Mouse (Mus musculus): ENCODE measurements at regions not wholly inside any gene's neighbourhood (a gene's known extent, or its start where the extent isn't known, plus 50 kb on each side); places are given as distances from the start of the nearest gene placed in this dataset.

DNA sequence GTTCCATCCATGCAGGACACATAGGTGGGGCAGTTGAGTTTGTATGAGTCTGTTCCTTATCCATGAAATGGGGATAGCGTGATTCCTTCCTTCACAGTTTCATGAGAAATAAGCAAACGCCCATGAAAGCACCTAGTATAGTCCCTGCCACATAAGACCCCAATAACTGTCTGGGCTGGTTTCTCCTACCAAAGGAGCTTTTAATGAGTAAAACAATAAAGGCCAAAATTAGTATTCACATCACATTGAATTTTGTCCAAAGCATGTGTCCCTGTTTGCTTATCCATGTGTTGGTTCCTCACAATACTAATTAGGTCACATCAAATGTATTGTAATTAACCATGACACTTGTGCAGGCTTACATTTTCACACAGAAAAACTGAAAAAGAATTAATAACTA lies 221.3 kb downstream of the Prdm13 start:
- WGBS: 70% methylated on average over 2 of the region's 2 CpGs
- no peaks in the 10 kb centered on the region for H3K79me2 ChIP-seq (replicated peaks; ENCODE audit: control insufficient read depth, insufficient read depth, low read length)
- H3K4me3 ChIP-seq: no peak overlapping the region
- H3K27ac ChIP-seq: no peak overlapping the region
- TF ChIP-seq CTCF (IDR thresholded peaks at IDR 0.05): no peak
- no peak for TF ChIP-seq POLR2A (IDR thresholded peaks at IDR 0.05; ENCODE audit: insufficient read depth, low read depth, low read length)
- TF ChIP-seq EP300 (IDR thresholded peaks at IDR 0.05; ENCODE audit: insufficient read depth, low read depth, low read length): no peak
- H3K27me3 ChIP-seq (ENCODE audit: control insufficient read depth, insufficient read depth, low read length): no peaks in the 10 kb centered on the region
- H3K36me3 ChIP-seq (ENCODE audit: control insufficient read depth, insufficient read depth, low read length): no peaks in the 10 kb centered on the region
- no peak for DNase-seq
- no peaks in the 10 kb centered on the region for H3K4me1 ChIP-seq (ENCODE audit: control insufficient read depth, insufficient read depth, low read length)
- intact Hi-C loops (cut with DNase I): no loop called here
- H3K9ac ChIP-seq (ENCODE audit: low read depth, low read length): no peak overlapping the region

GRCm38 (mm10) chr4:21441274-21441673 lies 244.5 kb downstream of the Prdm13 start:
- Histone ChIP-seq H3K27ac (no peak overlapping the region), H3K27me3 (ENCODE audit: control insufficient read depth, insufficient read depth, low read length) (no peaks in the 10 kb centered on the region), H3K79me2 (replicated peaks; ENCODE audit: control insufficient read depth, insufficient read depth, low read length) (no peaks in the 10 kb centered on the region), H3K9ac (ENCODE audit: low read depth, low read length) (no peak overlapping the region), H3K4me1 (ENCODE audit: control insufficient read depth, insufficient read depth, low read length) (no peaks in the 10 kb centered on the region), H3K36me3 (ENCODE audit: control insufficient read depth, insufficient read depth, low read length) (no peaks in the 10 kb centered on the region), H3K4me3 (no peak overlapping the region)
- no peak for TF ChIP-seq EP300 (IDR thresholded peaks at IDR 0.05; ENCODE audit: insufficient read depth, low read depth, low read length)
- no peak for TF ChIP-seq CTCF (IDR thresholded peaks at IDR 0.05)
- no peak for TF ChIP-seq POLR2A (IDR thresholded peaks at IDR 0.05; ENCODE audit: insufficient read depth, low read depth, low read length)
- intact Hi-C loops (cut with DNase I): no loop called here
- no peak for DNase-seq

DNA sequence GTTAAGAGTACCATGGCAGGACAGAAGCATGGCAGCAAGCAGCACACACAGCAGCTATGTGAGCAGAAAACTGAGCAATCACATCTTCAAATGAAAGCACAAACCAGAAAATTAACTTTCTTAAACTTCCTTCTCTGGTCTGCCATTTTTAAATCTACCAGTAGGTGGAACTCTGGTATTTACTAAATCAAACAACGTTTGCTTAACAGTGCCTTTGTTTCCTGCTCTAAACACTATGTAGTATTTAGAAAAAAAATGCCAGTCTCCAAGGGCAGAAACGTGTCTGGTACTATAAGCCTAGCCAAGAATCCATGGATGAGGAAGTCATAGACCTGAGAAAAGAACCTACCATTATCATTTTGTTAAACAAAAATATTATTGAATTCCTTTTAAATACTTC lies 249.1 kb downstream of the Prdm13 start:
- 9% methylated on average over 2 of the region's 2 CpGs for WGBS
- TF ChIP-seq POLR2A (IDR thresholded peaks at IDR 0.05; ENCODE audit: insufficient read depth, low read depth, low read length) (no peak), CTCF (IDR thresholded peaks at IDR 0.05) (peak; percentile 29), EP300 (IDR thresholded peaks at IDR 0.05; ENCODE audit: insufficient read depth, low read depth, low read length) (no peak)
- DNase-seq: no peak
- H3K4me3 ChIP-seq: no peak overlapping the region
- H3K9ac ChIP-seq (ENCODE audit: low read depth, low read length): no peak overlapping the region
- H3K79me2 ChIP-seq (replicated peaks; ENCODE audit: control insufficient read depth, insufficient read depth, low read length): no peaks in the 10 kb centered on the region
- no peak overlapping the region for H3K27ac ChIP-seq
- H3K4me1 ChIP-seq (ENCODE audit: control insufficient read depth, insufficient read depth, low read length): no peaks in the 10 kb centered on the region
- intact Hi-C loops (cut with DNase I): no loop called here
- H3K27me3 ChIP-seq (ENCODE audit: control insufficient read depth, insufficient read depth, low read length): no peaks in the 10 kb centered on the region
- H3K36me3 ChIP-seq (ENCODE audit: control insufficient read depth, insufficient read depth, low read length): no peaks in the 10 kb centered on the region

DNA sequence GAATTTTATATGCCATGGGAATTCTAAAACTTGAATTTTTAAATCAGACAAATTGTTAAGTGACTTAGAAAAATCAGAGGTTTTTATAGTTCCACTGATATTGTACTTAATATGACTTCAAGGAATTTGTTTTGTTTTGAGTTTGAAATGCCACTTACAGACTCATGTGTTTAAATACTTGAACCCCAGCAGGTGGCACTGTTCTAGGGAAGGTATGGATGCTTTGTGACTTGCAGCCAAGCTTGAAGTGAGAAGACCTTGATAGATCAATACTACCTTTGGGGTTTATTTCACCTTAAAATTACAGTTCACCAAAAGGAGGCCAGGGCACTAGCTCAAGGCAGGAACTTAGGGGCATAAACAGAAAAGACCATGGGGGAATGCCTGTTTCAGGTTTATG lies 277.9 kb downstream of the Prdm13 start:
- Histone ChIP-seq H3K79me2 (replicated peaks; ENCODE audit: control insufficient read depth, insufficient read depth, low read length) (no peaks in the 10 kb centered on the region), H3K4me1 (ENCODE audit: control insufficient read depth, insufficient read depth, low read length) (no peaks in the 10 kb centered on the region), H3K9ac (ENCODE audit: low read depth, low read length) (no peak overlapping the region), H3K27me3 (ENCODE audit: control insufficient read depth, insufficient read depth, low read length) (no peaks in the 10 kb centered on the region), H3K4me3 (no peak overlapping the region), H3K27ac (no peak overlapping the region), H3K36me3 (ENCODE audit: control insufficient read depth, insufficient read depth, low read length) (no peaks in the 10 kb centered on the region)
- intact Hi-C loops (cut with DNase I): no loop called here
- no peak for DNase-seq
- TF ChIP-seq EP300 (IDR thresholded peaks at IDR 0.05; ENCODE audit: insufficient read depth, low read depth, low read length): no peak

- no peaks in the 10 kb centered on the region for H3K36me3 ChIP-seq (ENCODE audit: control insufficient read depth, insufficient read depth, low read length)
- intact Hi-C loops (cut with DNase I): loop anchor here (5.0 kb wide), 2 partner anchors 1247 to 1347 kb away; no protein-coding TSS in a partner anchor
- H3K27me3 ChIP-seq (ENCODE audit: control insufficient read depth, insufficient read depth, low read length): no peaks in the 10 kb centered on the region
- no peaks in the 10 kb centered on the region for H3K79me2 ChIP-seq (replicated peaks; ENCODE audit: control insufficient read depth, insufficient read depth, low read length)
- 63% methylated on average over 1 of the region's 1 CpGs for WGBS
- DNase-seq: no peak
- H3K4me1 ChIP-seq (ENCODE audit: control insufficient read depth, insufficient read depth, low read length): no peaks in the 10 kb centered on the region
- no peak for TF ChIP-seq CTCF (IDR thresholded peaks at IDR 0.05)
- no peak for TF ChIP-seq EP300 (IDR thresholded peaks at IDR 0.05; ENCODE audit: insufficient read depth, low read depth, low read length)
- TF ChIP-seq POLR2A (IDR thresholded peaks at IDR 0.05; ENCODE audit: insufficient read depth, low read depth, low read length): no peak
- no peak overlapping the region for H3K4me3 ChIP-seq
- no peak overlapping the region for H3K27ac ChIP-seq
- no peak overlapping the region for H3K9ac ChIP-seq (ENCODE audit: low read depth, low read length)
Measured at GRCm38 (mm10) chr4:21369314-21369713, 316.4 kb downstream of the Prdm13 start.

DNA sequence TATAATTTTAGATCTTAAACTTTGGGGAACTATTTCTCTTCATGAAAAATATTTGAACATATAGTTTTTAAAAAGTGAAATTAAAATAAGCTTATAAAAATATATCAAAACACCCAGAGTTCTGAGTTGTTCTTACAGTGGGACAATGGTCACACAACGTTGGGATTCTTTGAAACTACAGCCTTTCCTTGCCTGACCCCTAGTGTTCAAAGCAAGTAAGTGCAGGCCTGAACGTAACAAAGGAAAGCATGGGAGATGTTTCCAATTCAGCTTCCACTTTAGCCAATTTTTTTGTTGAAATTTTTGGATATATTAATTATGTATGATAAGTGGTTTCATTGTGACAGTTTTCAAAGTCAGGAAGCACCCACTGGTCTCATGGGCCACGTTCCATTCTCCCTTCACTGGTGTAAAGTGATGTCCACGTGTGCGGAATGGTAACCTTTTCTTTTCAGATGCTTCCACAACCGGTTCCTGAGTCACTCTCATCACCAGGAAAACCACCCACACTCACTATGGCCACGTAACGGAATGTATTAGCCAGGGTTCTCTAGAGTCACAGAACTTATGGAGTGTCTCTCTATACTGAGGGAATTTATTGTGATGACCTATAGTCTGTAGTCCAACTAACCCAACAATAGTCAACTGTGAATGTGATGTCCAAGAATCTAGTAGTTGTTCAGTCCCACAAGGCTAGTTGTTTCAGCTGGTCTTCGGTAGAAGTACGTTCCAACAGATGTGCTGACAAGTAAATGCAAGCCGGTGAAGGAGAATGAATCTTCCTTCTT lies 317.3 kb downstream of the Prdm13 start:
- WGBS: 58% methylated on average over 11 of the region's 11 CpGs
- H3K27me3 ChIP-seq (ENCODE audit: control insufficient read depth, insufficient read depth, low read length): no peaks in the 10 kb centered on the region
- no peak overlapping the region for H3K9ac ChIP-seq (ENCODE audit: low read depth, low read length)
- H3K4me3 ChIP-seq: no peak overlapping the region
- no peaks in the 10 kb centered on the region for H3K4me1 ChIP-seq (ENCODE audit: control insufficient read depth, insufficient read depth, low read length)
- no peak for TF ChIP-seq EP300 (IDR thresholded peaks at IDR 0.05; ENCODE audit: insufficient read depth, low read depth, low read length)
- peak; percentile 89 for TF ChIP-seq CTCF (IDR thresholded peaks at IDR 0.05)
- no peak for TF ChIP-seq POLR2A (IDR thresholded peaks at IDR 0.05; ENCODE audit: insufficient read depth, low read depth, low read length)
- intact Hi-C loops (cut with DNase I): loop anchor here (5.0 kb wide), 2 partner anchors 1246 to 1346 kb away; no protein-coding TSS in a partner anchor
- H3K36me3 ChIP-seq (ENCODE audit: control insufficient read depth, insufficient read depth, low read length): no peaks in the 10 kb centered on the region
- H3K79me2 ChIP-seq (replicated peaks; ENCODE audit: control insufficient read depth, insufficient read depth, low read length): no peaks in the 10 kb centered on the region
- no peak for DNase-seq
- no peak overlapping the region for H3K27ac ChIP-seq
